Mouse (Mus musculus): Measurements from ENCODE around the gene Wap.

Gene Wap

GRCm38 (mm10) chr11:6596616-6597015 is 41.8 kb downstream of the Wap start:
- DNase-seq (ENCODE audit: low read depth): no peak

GRCm38 (mm10) chr11:6596205-6596604 is 42.2 kb downstream of the Wap start:
- DNase-seq (ENCODE audit: low read depth): no peak

- DNase-seq (ENCODE audit: low read depth): no peak
Measured at GRCm38 (mm10) chr11:6595339-6595738, 43.1 kb downstream of the Wap start.

- no peak for DNase-seq (ENCODE audit: low read depth)
Measured at GRCm38 (mm10) chr11:6594845-6595244, 43.6 kb downstream of the Wap start.

- no peak for DNase-seq (ENCODE audit: low read depth)
Measured at GRCm38 (mm10) chr11:6593406-6593805, 45.0 kb downstream of the Wap start.

DNA sequence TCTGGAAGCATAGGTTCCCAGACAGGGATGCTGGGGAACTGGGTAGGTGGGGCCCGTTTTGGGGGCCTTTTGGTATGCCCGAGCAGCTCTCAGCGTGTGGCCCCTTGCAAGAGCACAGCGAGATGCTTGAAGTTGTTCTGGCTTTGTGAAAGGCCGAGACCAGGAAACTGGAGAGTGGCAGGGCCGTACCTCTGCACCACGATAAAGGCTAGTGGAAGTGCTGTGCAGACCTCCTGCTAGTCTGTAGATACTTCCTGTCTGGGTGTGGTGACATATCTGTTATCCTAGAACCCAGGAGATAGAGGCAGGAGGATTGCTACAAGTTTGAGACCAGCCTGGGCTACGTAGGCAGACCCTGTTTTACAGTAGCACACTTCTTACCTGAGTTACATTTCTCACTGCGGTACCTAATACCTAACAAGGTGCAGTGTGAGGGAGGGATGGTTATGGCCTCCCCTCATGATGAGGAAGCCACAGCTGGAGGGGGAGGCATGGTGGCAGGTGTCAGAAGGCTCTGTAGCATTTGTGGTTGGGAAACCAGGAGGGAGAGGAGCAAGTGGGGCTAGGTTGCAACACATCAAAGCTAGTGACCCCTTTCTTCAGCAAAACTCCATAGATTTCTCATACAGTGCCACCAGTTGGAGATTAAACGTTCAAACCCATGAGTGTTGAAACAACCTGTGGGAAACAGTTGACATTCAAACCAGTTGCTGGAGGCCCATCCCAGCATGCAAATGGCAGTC is 47.3 kb downstream of the Wap start:
- no peak for DNase-seq (ENCODE audit: low read depth)

- DNase-seq (ENCODE audit: low read depth): no peak
Measured at GRCm38 (mm10) chr11:6589838-6590237, 48.6 kb downstream of the Wap start.

- no peak for DNase-seq (ENCODE audit: low read depth)
Measured at GRCm38 (mm10) chr11:6588295-6588694, 50.1 kb downstream of the Wap start.

GRCm38 (mm10) chr11:6587249-6587940 is 51.0 kb downstream of the Wap start:
- no peak for DNase-seq (ENCODE audit: low read depth)

DNA sequence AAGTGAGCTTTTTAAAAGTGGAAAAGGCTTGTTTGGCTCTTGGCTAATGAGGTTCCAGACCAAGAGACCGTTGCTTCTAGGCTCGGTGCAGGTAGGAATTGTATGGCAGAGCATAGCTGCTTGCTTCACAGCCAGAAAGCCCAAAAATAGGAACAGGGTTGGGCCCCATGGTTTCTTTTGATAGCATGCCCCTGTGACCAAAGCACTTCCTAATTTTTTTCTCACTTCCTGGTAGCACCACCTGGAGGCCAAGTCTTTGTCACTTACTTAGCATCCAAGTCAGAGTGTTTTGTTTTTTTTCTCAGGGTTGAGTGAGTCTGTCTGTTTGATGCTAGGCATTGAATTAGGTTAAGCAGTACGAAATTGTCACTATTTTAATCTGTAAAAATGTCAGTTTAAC is 51.8 kb downstream of the Wap start:
- DNase-seq (ENCODE audit: low read depth): peak; percentile 41

DNA sequence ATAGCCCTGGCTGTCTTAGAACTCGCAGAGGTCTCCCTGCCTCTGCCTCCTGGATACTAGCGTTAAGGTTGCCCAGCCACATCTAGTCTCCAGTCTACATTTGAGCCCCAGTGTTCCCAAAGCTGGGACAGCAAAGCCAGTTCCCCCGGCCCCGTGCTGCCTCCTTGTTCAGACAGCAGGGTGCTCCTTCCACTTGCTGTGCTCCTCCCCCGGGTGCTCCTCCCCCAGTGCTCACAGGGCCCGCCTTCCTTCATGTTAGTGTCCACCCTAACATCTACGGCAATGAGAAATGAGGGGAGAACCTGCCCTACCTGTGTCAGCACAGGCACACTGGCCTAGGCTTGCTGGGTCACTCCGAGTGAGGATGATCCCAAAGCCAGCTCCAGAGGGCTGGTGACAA is 52.7 kb downstream of the Wap start:
- DNase-seq (ENCODE audit: low read depth): no peak
